Mouse (Mus musculus): ENCODE data around the gene 4930503B20Rik. TPM values are rescaled to one million over a fixed set of nuclear protein-coding genes. Genes with fewer than 3 reads are reported as not detected.

4930503B20Rik gene
- polyA plus RNA-seq, 1 experiment, result not detected

DNA sequence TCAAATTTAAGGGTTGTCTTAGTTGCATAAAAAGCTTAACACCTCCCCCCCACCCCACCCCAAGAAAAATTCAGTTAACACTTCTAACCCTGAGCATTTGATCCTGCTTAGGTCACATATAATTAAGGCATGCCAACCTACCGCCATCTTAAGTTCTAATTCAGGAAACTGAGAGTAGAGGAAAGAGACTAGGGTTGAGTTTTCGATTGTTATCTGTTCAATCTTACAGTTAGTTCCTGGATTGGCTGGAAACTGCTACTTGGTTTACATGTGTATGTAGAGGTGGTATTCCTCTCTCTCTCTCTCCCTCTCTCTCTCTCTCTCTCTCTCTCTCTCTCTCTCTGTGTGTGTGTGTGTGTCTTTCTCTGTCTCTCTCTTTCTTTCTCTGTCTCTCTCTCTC is 32.0 kb upstream of the 4930503B20Rik start:
- Histone ChIP-seq H3K36me3 (ENCODE audit: control insufficient read depth, insufficient read depth, low read length) (no peaks in the 10 kb centered on the region), H3K4me3 (ENCODE audit: insufficient read depth, low read depth, low read length) (no peak overlapping the region), H3K27me3 (replicated peaks; ENCODE audit: control insufficient read depth, insufficient read depth, low read length) (no peaks in the 10 kb centered on the region), H3K4me1 (ENCODE audit: control insufficient read depth, insufficient read depth, low read length) (no peaks in the 10 kb centered on the region; the same call in 1 of the 2 replicates), H3K27ac (ENCODE audit: insufficient read depth, low read depth, low read length) (no peak overlapping the region)
- 66% methylated on average over 2 of the region's 2 CpGs for WGBS
- no peak for DNase-seq
- TF ChIP-seq POLR2A (IDR thresholded peaks at IDR 0.05; ENCODE audit: low read depth, low read length) (no peak), CTCF (conservative IDR thresholded peaks at IDR 0.05; ENCODE audit: insufficient read depth, insufficient read length, low read depth, low read length) (no peak)

DNA sequence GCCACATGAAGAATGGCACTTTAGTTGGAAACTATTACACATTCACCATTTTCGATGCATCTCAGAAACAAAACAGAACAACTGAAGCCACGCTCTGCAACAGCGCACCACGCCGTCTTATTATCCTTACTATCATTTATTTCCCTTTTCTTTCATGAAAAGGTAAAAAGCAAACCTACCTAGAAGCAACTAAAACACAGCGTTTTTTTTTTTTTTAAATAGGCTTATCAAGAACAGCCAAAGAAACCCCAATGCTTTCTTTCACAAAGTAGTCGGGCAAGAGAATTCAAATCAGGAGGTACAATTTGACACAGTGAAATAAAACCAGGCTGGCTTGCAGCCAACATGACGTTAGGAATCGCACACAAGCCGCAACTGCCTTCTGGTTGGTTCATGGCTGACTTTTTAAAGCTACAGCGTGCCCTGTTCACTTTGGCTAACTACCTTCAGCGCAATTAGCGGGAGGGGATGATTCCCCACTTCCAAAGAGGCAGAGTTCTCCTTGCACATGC is 31.1 kb upstream of the 4930503B20Rik start:
- 21% methylated on average over 13 of the region's 13 CpGs for WGBS
- peak; percentile 72 for DNase-seq
- H3K4me3 ChIP-seq (ENCODE audit: insufficient read depth, low read depth, low read length), result peak overlapping the region; percentile 18
- no peaks in the 10 kb centered on the region for H3K36me3 ChIP-seq (ENCODE audit: control insufficient read depth, insufficient read depth, low read length)
- TF ChIP-seq POLR2A (IDR thresholded peaks at IDR 0.05; ENCODE audit: low read depth, low read length) (no peak), CTCF (conservative IDR thresholded peaks at IDR 0.05; ENCODE audit: insufficient read depth, insufficient read length, low read depth, low read length) (no peak)
- no peaks in the 10 kb centered on the region for H3K27me3 ChIP-seq (replicated peaks; ENCODE audit: control insufficient read depth, insufficient read depth, low read length)
- no peak overlapping the region; the same call in 1 of the 2 replicates for H3K27ac ChIP-seq (ENCODE audit: insufficient read depth, low read depth, low read length)
- no peaks in the 10 kb centered on the region; the same call in 1 of the 2 replicates for H3K4me1 ChIP-seq (ENCODE audit: control insufficient read depth, insufficient read depth, low read length)

DNA sequence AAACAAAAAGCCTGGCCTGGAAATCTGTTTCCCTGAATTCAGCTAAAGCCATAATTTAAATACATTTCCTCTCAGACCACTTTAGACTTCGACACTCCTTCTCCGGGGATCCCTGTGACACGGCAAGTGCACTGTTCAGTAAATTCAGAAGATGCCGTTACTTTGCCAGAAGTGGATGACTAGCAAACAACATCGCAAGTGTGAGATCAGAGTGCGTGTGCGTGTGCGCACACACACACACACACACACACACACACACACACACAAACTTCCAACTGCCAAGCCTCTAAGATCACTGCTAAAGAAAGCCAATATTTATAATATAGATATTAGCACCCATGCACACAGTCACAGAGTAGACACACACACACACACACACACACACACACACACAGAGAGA is 30.6 kb upstream of the 4930503B20Rik start:
- Histone ChIP-seq H3K36me3 (ENCODE audit: control insufficient read depth, insufficient read depth, low read length) (no peaks in the 10 kb centered on the region), H3K4me3 (ENCODE audit: insufficient read depth, low read depth, low read length) (peak overlapping the region; percentile 18; the same call in 1 of the 2 replicates), H3K27me3 (replicated peaks; ENCODE audit: control insufficient read depth, insufficient read depth, low read length) (no peaks in the 10 kb centered on the region), H3K4me1 (ENCODE audit: control insufficient read depth, insufficient read depth, low read length) (no peaks in the 10 kb centered on the region; the same call in 1 of the 2 replicates), H3K27ac (ENCODE audit: insufficient read depth, low read depth, low read length) (no peak overlapping the region)
- DNase-seq, result no peak
- TF ChIP-seq POLR2A (IDR thresholded peaks at IDR 0.05; ENCODE audit: low read depth, low read length), result no peak
- no peak for TF ChIP-seq CTCF (conservative IDR thresholded peaks at IDR 0.05; ENCODE audit: insufficient read depth, insufficient read length, low read depth, low read length)
- WGBS, result 39% methylated on average over 8 of the region's 8 CpGs

DNA sequence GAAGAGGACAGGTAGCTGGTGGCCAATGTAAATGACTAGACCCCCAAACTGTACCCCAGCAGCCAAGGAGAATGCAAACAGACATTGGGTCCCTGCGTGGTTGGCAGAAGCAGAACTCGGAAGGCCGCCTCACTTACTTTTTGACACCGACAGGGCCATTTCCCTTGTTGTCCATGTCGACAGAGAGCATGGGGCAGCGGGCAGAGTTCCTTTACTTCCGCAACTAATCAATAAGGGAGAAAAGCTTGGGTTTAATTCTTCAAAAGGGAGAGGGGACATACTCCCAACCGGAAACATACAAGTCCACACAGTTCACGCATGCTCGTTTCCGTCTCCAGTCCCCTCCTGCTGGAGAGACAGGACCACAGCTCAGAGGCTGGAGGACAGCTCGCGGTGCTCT is 29.5 kb upstream of the 4930503B20Rik start:
- H3K36me3 ChIP-seq (ENCODE audit: control insufficient read depth, insufficient read depth, low read length), result no peaks in the 10 kb centered on the region
- H3K4me1 ChIP-seq (ENCODE audit: control insufficient read depth, insufficient read depth, low read length), result no peaks in the 10 kb centered on the region; the same call in 1 of the 2 replicates
- no peak for TF ChIP-seq CTCF (conservative IDR thresholded peaks at IDR 0.05; ENCODE audit: insufficient read depth, insufficient read length, low read depth, low read length)
- TF ChIP-seq POLR2A (IDR thresholded peaks at IDR 0.05; ENCODE audit: low read depth, low read length), result no peak
- H3K4me3 ChIP-seq (ENCODE audit: insufficient read depth, low read depth, low read length), result no peak overlapping the region
- DNase-seq, result no peak
- WGBS, result 93% methylated on average over 13 of the region's 13 CpGs
- H3K27ac ChIP-seq (ENCODE audit: insufficient read depth, low read depth, low read length), result no peak overlapping the region
- H3K27me3 ChIP-seq (replicated peaks; ENCODE audit: control insufficient read depth, insufficient read depth, low read length), result no peaks in the 10 kb centered on the region

DNA sequence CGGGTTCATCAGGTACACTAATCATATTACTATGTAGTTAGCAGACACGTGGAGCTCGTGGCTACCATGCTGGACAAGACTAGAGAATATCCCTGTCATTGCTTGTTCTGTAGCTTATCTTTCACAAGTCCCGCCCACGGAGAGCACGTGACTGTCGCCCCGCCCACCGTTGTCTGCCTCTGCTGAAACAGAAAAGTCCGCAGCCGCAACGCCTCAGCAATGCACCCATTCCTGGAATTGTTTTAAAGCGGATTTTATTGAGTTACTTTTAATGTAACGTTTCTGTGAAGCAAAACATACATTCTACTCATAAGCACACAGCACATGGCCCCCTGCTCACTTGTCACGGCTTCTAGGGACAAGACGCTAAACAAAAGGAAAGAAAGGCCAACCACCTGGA is 28.5 kb upstream of the 4930503B20Rik start:
- WGBS, result 95% methylated on average over 16 of the region's 16 CpGs
- Histone ChIP-seq H3K27ac (ENCODE audit: insufficient read depth, low read depth, low read length) (no peak overlapping the region), H3K36me3 (ENCODE audit: control insufficient read depth, insufficient read depth, low read length) (no peaks in the 10 kb centered on the region), H3K27me3 (replicated peaks; ENCODE audit: control insufficient read depth, insufficient read depth, low read length) (no peaks in the 10 kb centered on the region), H3K4me3 (ENCODE audit: insufficient read depth, low read depth, low read length) (no peak overlapping the region), H3K4me1 (ENCODE audit: control insufficient read depth, insufficient read depth, low read length) (no peaks in the 10 kb centered on the region; the same call in 1 of the 2 replicates)
- TF ChIP-seq POLR2A (IDR thresholded peaks at IDR 0.05; ENCODE audit: low read depth, low read length) (no peak), CTCF (conservative IDR thresholded peaks at IDR 0.05; ENCODE audit: insufficient read depth, insufficient read length, low read depth, low read length) (no peak)
- no peak for DNase-seq

DNA sequence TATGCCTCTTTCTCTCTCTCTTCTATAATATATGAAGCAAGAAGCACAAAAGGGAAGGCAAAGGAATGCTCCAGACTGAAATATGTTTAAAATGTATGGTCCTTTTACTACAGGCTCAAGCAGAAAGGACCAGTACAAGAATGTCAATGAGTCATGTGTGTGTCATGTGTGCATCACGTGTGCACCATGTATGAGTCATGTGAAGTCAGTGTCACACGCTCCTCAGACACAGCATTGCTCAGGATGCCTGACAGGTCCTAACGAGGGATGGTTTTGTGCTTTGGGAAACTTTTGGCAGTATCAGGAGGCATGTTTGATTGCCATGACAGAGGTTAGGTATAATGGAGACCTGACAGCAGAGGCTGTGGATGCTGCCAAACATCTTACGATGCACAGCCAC is 25.1 kb upstream of the 4930503B20Rik start:
- WGBS, result 94% methylated on average over 4 of the region's 4 CpGs
- no peak overlapping the region for H3K27ac ChIP-seq (ENCODE audit: insufficient read depth, low read depth, low read length)
- no peaks in the 10 kb centered on the region for H3K36me3 ChIP-seq (ENCODE audit: control insufficient read depth, insufficient read depth, low read length)
- no peaks in the 10 kb centered on the region for H3K4me1 ChIP-seq (ENCODE audit: control insufficient read depth, insufficient read depth, low read length)
- H3K4me3 ChIP-seq (ENCODE audit: insufficient read depth, low read depth, low read length), result no peak overlapping the region
- no peaks in the 10 kb centered on the region for H3K27me3 ChIP-seq (replicated peaks; ENCODE audit: control insufficient read depth, insufficient read depth, low read length)
- TF ChIP-seq POLR2A (IDR thresholded peaks at IDR 0.05; ENCODE audit: low read depth, low read length) (no peak), CTCF (conservative IDR thresholded peaks at IDR 0.05; ENCODE audit: insufficient read depth, insufficient read length, low read depth, low read length) (no peak)
- no peak for DNase-seq

DNA sequence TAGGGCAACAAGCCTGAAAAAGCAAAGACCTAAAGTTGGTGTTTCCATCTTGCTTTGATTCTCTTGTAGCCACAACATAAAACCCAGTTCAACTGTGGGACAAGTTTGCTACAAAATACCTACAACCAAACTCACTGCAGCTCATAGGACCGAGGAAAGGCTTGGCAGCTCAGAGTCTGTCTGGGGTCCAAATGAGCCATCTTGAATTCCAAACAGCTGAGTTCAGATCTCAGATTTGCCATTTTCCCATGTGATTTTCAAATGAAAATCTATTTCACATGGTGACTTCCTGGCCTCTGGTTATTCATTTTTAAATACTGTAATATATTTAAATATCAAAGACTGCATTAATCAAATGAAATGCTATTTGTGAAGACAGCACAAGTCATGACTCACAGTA is 24.0 kb upstream of the 4930503B20Rik start:
- no peaks in the 10 kb centered on the region for H3K36me3 ChIP-seq (ENCODE audit: control insufficient read depth, insufficient read depth, low read length)
- no peaks in the 10 kb centered on the region for H3K4me1 ChIP-seq (ENCODE audit: control insufficient read depth, insufficient read depth, low read length)
- whole genome bisulfite sequencing, result 83% methylated on average over 1 of the region's 1 CpGs
- no peaks in the 10 kb centered on the region for H3K27me3 ChIP-seq (replicated peaks; ENCODE audit: control insufficient read depth, insufficient read depth, low read length)
- H3K27ac ChIP-seq (ENCODE audit: insufficient read depth, low read depth, low read length), result no peak overlapping the region
- TF ChIP-seq CTCF (conservative IDR thresholded peaks at IDR 0.05; ENCODE audit: insufficient read depth, insufficient read length, low read depth, low read length) (no peak), POLR2A (IDR thresholded peaks at IDR 0.05; ENCODE audit: low read depth, low read length) (no peak)
- H3K4me3 ChIP-seq (ENCODE audit: insufficient read depth, low read depth, low read length), result no peak overlapping the region
- no peak for DNase-seq
